Mouse (Mus musculus) MEL (cell line): ENCODE data around the gene Gpr179.

Source experiments
- CTCF ChIP-seq, 3 experiments: IDR thresholded peaks in 2 of 3; conservative IDR thresholded peaks in 1 of 3; 2 replicates each; pipeline ENCODE4 v1.5.1; 2011 to 2012; ENCODE audit warnings: low read length in 3 of 3, low read depth in 2 of 3, mild to moderate bottlenecking in 2 of 3, improper control_type of control experiment in 1 of 3, inconsistent platforms in 1 of 3, mixed read lengths in 1 of 3, moderate library complexity in 1 of 3; ENCODE audit not compliant: control insufficient read depth in 1 of 3, insufficient read depth in 1 of 3, poor library complexity in 1 of 3, severe bottlenecking in 1 of 3
- HCFC1 ChIP-seq: IDR thresholded peaks from 2 replicates; pipeline ENCODE4 v1.6.1; 2012; ENCODE audit warnings: low read depth, mild to moderate bottlenecking, inconsistent platforms, low read length, improper control_type of control experiment, moderate library complexity
- MAFK ChIP-seq: IDR thresholded peaks from 2 replicates; pipeline ENCODE4 v1.6.1; 2011; ENCODE audit warnings: low read depth, mild to moderate bottlenecking, low read length, improper control_type of control experiment, borderline replicate concordance
- MYC ChIP-seq: IDR thresholded peaks from 2 replicates; pipeline ENCODE4 v1.6.1; 2011; ENCODE audit warnings: low read depth, mild to moderate bottlenecking, low read length, improper control_type of control experiment, moderate library complexity
- POLR2A ChIP-seq, 2 experiments: IDR thresholded peaks; 2 replicates each; pipeline ENCODE4 v1.6.1; 2011 to 2012; ENCODE audit warnings: low read length in 2 of 2, mild to moderate bottlenecking in 2 of 2, control low read depth in 1 of 2, improper control_type of control experiment in 1 of 2, low read depth in 1 of 2, moderate library complexity in 1 of 2; ENCODE audit not compliant: control insufficient read depth in 1 of 2, insufficient read depth in 1 of 2, poor library complexity in 1 of 2
- POLR2AphosphoS2 ChIP-seq: IDR thresholded peaks from 2 replicates; pipeline ENCODE4 v1.6.1; 2011; ENCODE audit warnings: low read length, improper control_type of control experiment
- RAD21 ChIP-seq: IDR thresholded peaks from 2 replicates; pipeline ENCODE4 v1.6.1; 2011; ENCODE audit warnings: mild to moderate bottlenecking, low read depth, low read length, improper control_type of control experiment
- RCOR1 ChIP-seq: IDR thresholded peaks from 2 replicates; pipeline ENCODE4 v1.6.1; 2012; ENCODE audit warnings: low read depth, mild to moderate bottlenecking, inconsistent platforms, low read length, improper control_type of control experiment
- TAL1 ChIP-seq: IDR thresholded peaks from 2 replicates; pipeline ENCODE4 v1.6.1; 2012; ENCODE audit warnings: mild to moderate bottlenecking, inconsistent platforms, low read length, moderate library complexity, mixed read lengths
- TCF12 ChIP-seq: IDR thresholded peaks from 2 replicates; pipeline ENCODE4 v1.6.1; 2014; ENCODE audit warnings: low read depth, mild to moderate bottlenecking, inconsistent platforms, low read length, improper control_type of control experiment, moderate library complexity
- ZC3H11A ChIP-seq: IDR thresholded peaks from 2 replicates; pipeline ENCODE4 v1.6.1; 2012; ENCODE audit warnings: low read depth, mild to moderate bottlenecking, inconsistent platforms, low read length, improper control_type of control experiment
- ZKSCAN1 ChIP-seq: IDR thresholded peaks from 2 replicates; pipeline ENCODE4 v1.6.1; 2012; ENCODE audit warnings: low read depth, mild to moderate bottlenecking, inconsistent platforms, low read length, improper control_type of control experiment, moderate library complexity

- TF ChIP-seq HCFC1 (no peak), CTCF (IDR thresholded peaks at IDR 0.05 in 2 of 3, conservative IDR thresholded peaks at IDR 0.05 in 1 of 3; ENCODE audit: control insufficient read depth in 1 of 3, insufficient read depth in 1 of 3, low read depth in 2 of 3, low read length in 3 of 3, poor library complexity in 1 of 3, severe bottlenecking in 1 of 3) (no peak), MYC (no peak), POLR2AphosphoS2 (no peak), MAFK (no peak), TAL1 (no peak), ZC3H11A (no peak), POLR2A (IDR thresholded peaks at IDR 0.05; ENCODE audit: control insufficient read depth in 1 of 2, insufficient read depth in 1 of 2, low read depth in 1 of 2, low read length in 2 of 2, poor library complexity in 1 of 2) (no peak), RAD21 (no peak), ZKSCAN1 (no peak), TCF12 (no peak), RCOR1 (no peak)
Measured at GRCm38 (mm10) chr11:97287643-97288042, 64.2 kb downstream of the Gpr179 start.
